Mouse (Mus musculus): ENCODE measurements around the gene Sec14l1. TPM values are rescaled to one million over a fixed set of nuclear protein-coding genes. Genes with fewer than 3 reads are reported as not detected.

The Sec14l1 gene
- polyA plus RNA-seq, 1 experiment from 2014 or later, result 18.0 TPM

DNA sequence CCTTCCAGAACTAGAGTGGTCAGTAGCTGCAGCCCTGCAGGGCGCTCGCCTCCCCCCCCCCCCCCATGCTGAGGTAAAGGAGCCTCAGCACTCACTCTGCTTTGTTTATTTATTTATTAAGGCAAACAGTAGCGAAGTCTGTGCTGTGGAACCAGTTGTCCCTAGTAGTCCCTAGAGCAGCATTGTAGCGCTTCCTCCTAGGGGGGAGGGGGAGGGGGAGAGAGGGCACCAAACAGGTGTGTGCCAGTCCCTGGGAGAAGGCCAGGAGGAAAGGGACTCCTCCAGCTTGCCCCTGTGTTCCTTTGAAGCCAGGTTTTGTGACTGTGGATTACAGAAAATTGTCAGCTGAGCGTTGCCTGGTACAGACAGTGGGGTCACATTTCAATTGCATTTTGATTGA lies 4.8 kb downstream of the Sec14l1 start:
- no peaks in the 10 kb centered on the region for H3K27me3 ChIP-seq
- no peak overlapping the region for H3K9ac ChIP-seq
- peaks cover 68% of the 10 kb centered on the region for H3K4me1 ChIP-seq (replicated peaks)
- H3K36me3 ChIP-seq (replicated peaks), result peaks cover 43% of the 10 kb centered on the region
- WGBS (ENCODE audit: insufficient replicate concordance), result 84% methylated on average over 5 of the region's 5 CpGs
- H3K4me2 ChIP-seq, result no peak overlapping the region
- no peaks in the 10 kb centered on the region for H3K9me3 ChIP-seq (replicated peaks)
- H3K4me3 ChIP-seq (replicated peaks), result no peak overlapping the region
- no peak overlapping the region for H3K27ac ChIP-seq (replicated peaks)
- no peak for ATAC-seq (ENCODE audit: insufficient read depth)

DNA sequence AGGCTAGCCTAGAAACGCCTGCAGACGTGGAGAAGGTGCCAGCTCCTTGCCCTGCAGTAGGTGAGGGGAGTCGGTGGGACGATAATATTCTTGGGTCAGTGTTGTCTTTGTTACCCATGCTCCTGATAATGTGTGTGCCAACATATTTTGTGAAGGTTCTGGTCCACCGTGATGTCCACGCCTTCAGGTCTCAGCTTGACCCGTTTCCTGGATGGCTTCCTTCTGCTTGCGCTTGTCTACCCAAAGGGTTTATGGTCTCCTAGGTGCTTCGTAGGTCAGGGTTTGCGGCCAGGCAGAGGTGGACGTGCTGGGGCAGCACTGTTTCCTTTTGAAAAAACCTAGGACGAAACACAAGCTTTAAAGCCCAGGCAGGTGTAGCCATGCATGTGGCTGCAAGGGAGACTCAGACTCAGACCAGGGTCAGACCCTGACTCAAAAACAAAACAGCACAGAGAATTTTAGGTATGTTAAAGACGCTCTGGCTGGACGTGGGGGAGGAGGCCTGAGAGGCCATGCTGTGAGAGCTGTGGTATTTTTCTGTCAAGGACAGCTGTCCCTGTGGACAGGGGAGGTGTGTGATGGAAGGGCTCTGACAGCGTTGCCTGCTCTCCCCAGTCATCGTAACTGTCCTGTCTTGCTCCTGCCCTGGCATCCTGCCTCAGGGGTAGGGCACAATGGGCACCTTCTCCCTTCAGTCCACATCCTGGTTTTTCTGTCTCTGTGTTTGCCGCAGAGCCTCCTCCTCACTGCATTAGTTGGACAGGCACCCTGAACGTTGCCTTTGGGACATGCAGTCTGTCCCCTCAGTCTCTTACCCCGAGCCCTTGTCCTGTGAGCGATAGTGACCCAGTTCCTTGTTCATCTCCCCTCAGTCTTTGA lies 5.6 kb downstream of the Sec14l1 start:
- ATAC-seq (ENCODE audit: insufficient read depth), result no peak
- Histone ChIP-seq H3K27ac (replicated peaks) (no peak overlapping the region), H3K4me1 (replicated peaks) (peaks cover 69% of the 10 kb centered on the region), H3K9me3 (replicated peaks) (no peaks in the 10 kb centered on the region), H3K4me2 (no peak overlapping the region), H3K4me3 (replicated peaks) (no peak overlapping the region), H3K36me3 (replicated peaks) (peaks cover 43% of the 10 kb centered on the region), H3K9ac (no peak overlapping the region), H3K27me3 (no peaks in the 10 kb centered on the region)
- WGBS (ENCODE audit: insufficient replicate concordance), result 66% methylated on average over 20 of the region's 20 CpGs

DNA sequence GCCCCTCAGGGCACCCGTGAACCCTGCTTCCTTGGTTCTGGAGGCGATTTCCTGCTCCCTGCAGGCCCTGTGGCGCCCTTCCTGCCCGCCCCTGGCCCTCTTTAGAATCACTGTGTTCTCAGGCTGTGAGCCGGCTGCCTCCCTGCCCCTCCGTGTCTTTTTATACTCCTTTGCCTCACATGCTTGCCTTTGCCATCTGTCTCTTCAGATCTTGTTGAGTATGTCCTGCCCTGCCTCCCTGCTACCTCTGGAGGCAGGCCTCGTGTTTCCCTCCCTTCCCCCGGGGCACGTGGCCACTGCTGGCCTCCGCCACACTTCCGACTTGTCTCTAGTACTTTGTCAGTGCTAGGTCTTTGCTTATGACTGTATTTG lies 6.2 kb downstream of the Sec14l1 start:
- peaks cover 63% of the 10 kb centered on the region for H3K4me1 ChIP-seq (replicated peaks)
- no peak overlapping the region for H3K9ac ChIP-seq

GRCm38 (mm10) chr11:117121954-117122353 lies 7.0 kb downstream of the Sec14l1 start:
- no peak overlapping the region for H3K27ac ChIP-seq (replicated peaks)
- H3K27me3 ChIP-seq, result no peaks in the 10 kb centered on the region
- no peak overlapping the region for H3K4me2 ChIP-seq
- no peaks in the 10 kb centered on the region for H3K9me3 ChIP-seq (replicated peaks)
- H3K4me1 ChIP-seq (replicated peaks), result peaks cover 59% of the 10 kb centered on the region
- no peak overlapping the region for H3K9ac ChIP-seq
- H3K36me3 ChIP-seq (replicated peaks), result peaks cover 41% of the 10 kb centered on the region
- ATAC-seq (ENCODE audit: insufficient read depth), result no peak
- WGBS (ENCODE audit: insufficient replicate concordance), result 89% methylated on average over 6 of the region's 6 CpGs
- H3K4me3 ChIP-seq (replicated peaks), result no peak overlapping the region

More for the DNA sequence above, 6.2 kb downstream of the Sec14l1 start:
- H3K27me3 ChIP-seq, result no peaks in the 10 kb centered on the region
- H3K4me2 ChIP-seq, result no peak overlapping the region
- no peak overlapping the region for H3K27ac ChIP-seq (replicated peaks)
- ATAC-seq (ENCODE audit: insufficient read depth), result no peak
- H3K4me3 ChIP-seq (replicated peaks), result no peak overlapping the region
- peaks cover 43% of the 10 kb centered on the region for H3K36me3 ChIP-seq (replicated peaks)
- WGBS (ENCODE audit: insufficient replicate concordance), result 58% methylated on average over 11 of the region's 11 CpGs
- no peaks in the 10 kb centered on the region for H3K9me3 ChIP-seq (replicated peaks)

- H3K27me3 ChIP-seq, result no peaks in the 10 kb centered on the region
- no peak overlapping the region for H3K9ac ChIP-seq
- peaks cover 29% of the 10 kb centered on the region for H3K36me3 ChIP-seq (replicated peaks)
- no peaks in the 10 kb centered on the region for H3K9me3 ChIP-seq (replicated peaks)
- 84% methylated on average over 17 of the region's 17 CpGs for WGBS (ENCODE audit: insufficient replicate concordance)
- H3K4me3 ChIP-seq (replicated peaks), result no peak overlapping the region
- H3K4me1 ChIP-seq (replicated peaks), result peaks cover 59% of the 10 kb centered on the region
- no peak overlapping the region for H3K27ac ChIP-seq (replicated peaks)
- no peak overlapping the region for H3K4me2 ChIP-seq
- no peak for ATAC-seq (ENCODE audit: insufficient read depth)
These were observed 8.6 kb downstream of the Sec14l1 start for GRCm38 (mm10) chr11:117123418-117124085.

- H3K4me3 ChIP-seq (replicated peaks), result no peak overlapping the region
- H3K9ac ChIP-seq, result no peak overlapping the region
- no peaks in the 10 kb centered on the region for H3K27me3 ChIP-seq
- peaks cover 57% of the 10 kb centered on the region for H3K4me1 ChIP-seq (replicated peaks)
- WGBS (ENCODE audit: insufficient replicate concordance), result 75% methylated on average over 10 of the region's 10 CpGs
- H3K9me3 ChIP-seq (replicated peaks), result no peaks in the 10 kb centered on the region
- H3K36me3 ChIP-seq (replicated peaks), result peaks cover 28% of the 10 kb centered on the region; the same call in 1 of the 2 replicates
- no peak overlapping the region for H3K27ac ChIP-seq (replicated peaks)
- ATAC-seq (ENCODE audit: insufficient read depth), result no peak
- H3K4me2 ChIP-seq, result no peak overlapping the region
These were observed 9.6 kb downstream of the Sec14l1 start for GRCm38 (mm10) chr11:117124539-117124938.

- H3K27ac ChIP-seq (replicated peaks), result peak overlapping the region; percentile 33; the same call in 1 of the 2 replicates
- H3K4me2 ChIP-seq, result no peak overlapping the region
- peaks cover 13% of the 10 kb centered on the region; the same call in 1 of the 2 replicates for H3K36me3 ChIP-seq (replicated peaks)
- H3K4me3 ChIP-seq (replicated peaks), result no peak overlapping the region
- no peak overlapping the region for H3K9ac ChIP-seq
- H3K27me3 ChIP-seq, result no peaks in the 10 kb centered on the region
- WGBS (ENCODE audit: insufficient replicate concordance), result 75% methylated on average over 13 of the region's 13 CpGs
- H3K9me3 ChIP-seq (replicated peaks), result no peaks in the 10 kb centered on the region
- peaks cover 46% of the 10 kb centered on the region for H3K4me1 ChIP-seq (replicated peaks)
- no peak for ATAC-seq (ENCODE audit: insufficient read depth)
These were observed 12.4 kb downstream of the Sec14l1 start for GRCm38 (mm10) chr11:117127250-117127837.

- H3K9ac ChIP-seq, result no peak overlapping the region
- WGBS (ENCODE audit: insufficient replicate concordance), result 62% methylated on average over 12 of the region's 12 CpGs
- 0 out of 2 replicates have a peak overlapping the region, but pooled peaks have one; percentile 33 for H3K27ac ChIP-seq (replicated peaks)
- no peaks in the 10 kb centered on the region for H3K9me3 ChIP-seq (replicated peaks)
- no peaks in the 10 kb centered on the region for H3K27me3 ChIP-seq
- H3K4me1 ChIP-seq (replicated peaks), result peaks cover 46% of the 10 kb centered on the region
- no peak overlapping the region for H3K4me3 ChIP-seq (replicated peaks)
- ATAC-seq (ENCODE audit: insufficient read depth), result peak; percentile 31; the same call in 1 of the 2 replicates
- H3K4me2 ChIP-seq, result no peak overlapping the region
- H3K36me3 ChIP-seq (replicated peaks), result 0 out of 2 replicates have a peak, but pooled peaks cover 9% of the 10 kb centered on the region
These were observed 13.1 kb downstream of the Sec14l1 start for GRCm38 (mm10) chr11:117127931-117128548.

DNA sequence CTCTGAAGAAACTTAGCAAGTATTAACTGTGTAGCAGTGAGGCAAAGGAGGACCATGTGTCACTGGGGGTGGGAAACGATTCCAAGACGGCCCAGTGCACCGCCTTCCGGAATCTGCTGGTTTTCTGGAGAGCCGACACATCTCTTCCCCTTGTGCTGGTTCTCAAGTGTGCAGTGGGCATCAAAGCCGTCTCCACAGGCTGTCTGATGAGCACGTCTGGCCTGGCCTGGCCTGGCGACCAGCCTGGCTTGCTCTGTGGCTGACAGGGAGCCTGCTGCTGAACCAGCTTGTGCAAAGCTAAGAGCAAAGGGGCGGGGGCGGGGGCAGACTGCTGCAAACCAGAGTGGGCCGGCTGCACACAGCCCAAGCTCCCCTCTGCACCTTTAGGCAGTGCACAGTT lies 14.5 kb downstream of the Sec14l1 start:
- ATAC-seq (ENCODE audit: insufficient read depth), result no peak
- WGBS (ENCODE audit: insufficient replicate concordance), result 75% methylated on average over 11 of the region's 11 CpGs
- Histone ChIP-seq H3K9ac (no peak overlapping the region), H3K4me2 (no peak overlapping the region), H3K9me3 (replicated peaks) (no peaks in the 10 kb centered on the region), H3K27me3 (no peaks in the 10 kb centered on the region), H3K27ac (replicated peaks) (no peak overlapping the region), H3K36me3 (replicated peaks) (0 out of 2 replicates have a peak, but pooled peaks cover 4% of the 10 kb centered on the region), H3K4me1 (replicated peaks) (peaks cover 39% of the 10 kb centered on the region), H3K4me3 (replicated peaks) (no peak overlapping the region)

DNA sequence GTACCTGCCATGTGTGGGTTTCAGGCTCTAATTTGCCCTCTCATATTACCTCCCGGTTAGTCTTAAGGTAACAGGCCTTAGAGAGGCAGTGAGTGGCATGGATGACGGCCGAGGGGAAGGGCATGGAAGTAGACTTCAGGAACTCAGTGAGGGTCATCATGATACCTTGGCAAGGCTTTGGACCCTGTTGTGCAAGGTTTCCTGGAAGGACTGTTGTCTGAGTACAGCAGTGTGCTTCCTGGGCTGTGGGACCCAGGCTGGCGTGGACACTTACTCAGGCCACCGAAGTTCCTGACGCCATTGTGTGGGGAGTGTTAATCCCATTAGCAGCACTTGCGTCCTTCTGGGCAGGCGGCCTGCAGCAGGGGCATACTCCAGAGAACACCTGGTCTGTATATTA lies 15.1 kb downstream of the Sec14l1 start:
- H3K4me3 ChIP-seq (replicated peaks), result no peak overlapping the region
- 0 out of 2 replicates have a peak, but pooled peaks cover 4% of the 10 kb centered on the region for H3K36me3 ChIP-seq (replicated peaks)
- peaks cover 39% of the 10 kb centered on the region for H3K4me1 ChIP-seq (replicated peaks)
- no peaks in the 10 kb centered on the region for H3K9me3 ChIP-seq (replicated peaks)
- no peak overlapping the region for H3K9ac ChIP-seq
- WGBS (ENCODE audit: insufficient replicate concordance), result 82% methylated on average over 8 of the region's 8 CpGs
- no peak for ATAC-seq (ENCODE audit: insufficient read depth)
- no peak overlapping the region for H3K4me2 ChIP-seq
- no peak overlapping the region for H3K27ac ChIP-seq (replicated peaks)
- no peaks in the 10 kb centered on the region for H3K27me3 ChIP-seq
